Mouse (Mus musculus) embryonic facial prominence, embryonic 15.5 days (tissue): Measurements from ENCODE around the gene Apol7b. TPM values are rescaled to one million over a fixed set of nuclear protein-coding genes. Genes with fewer than 3 reads are reported as not detected.
"Not testable (repeated sequence)": the region's sequence is repeated elsewhere in the genome, so short reads cannot be mapped to it uniquely, and the experiment has no call there.

Experiments used
- ATAC-seq: fragments of 200-750 bp; cut with Nextera tagmentation; 2 replicates; pipeline ENCODE4 v1.8.0; 2017; ENCODE audit warnings: low read depth, moderate TSS enrichment; ENCODE audit not compliant: insufficient number of reproducible peaks, low FRiP score, low TSS enrichment
- H3K27ac ChIP-seq: fragments of 300-500 bp; sonication (generic); replicated peaks from 2 replicates; pipeline ENCODE4 v1.5.1; 2015; ENCODE audit warnings: mild to moderate bottlenecking, inconsistent platforms
- H3K27me3 ChIP-seq: fragments of 300-500 bp; sonication (generic); 2 replicates; pipeline ENCODE4 v1.6.1; 2015; ENCODE audit warnings: inconsistent platforms
- H3K36me3 ChIP-seq: fragments of 300-500 bp; sonication (generic); 2 replicates; pipeline ENCODE4 v1.6.1; 2015; ENCODE audit warnings: mild to moderate bottlenecking, inconsistent platforms
- H3K4me1 ChIP-seq: fragments of 300-500 bp; sonication (generic); 2 replicates; pipeline ENCODE4 v1.6.1; 2015; ENCODE audit warnings: inconsistent platforms
- H3K4me2 ChIP-seq: fragments of 300-500 bp; sonication (generic); replicated peaks from 2 replicates; pipeline ENCODE4 v1.6.1; 2015; ENCODE audit warnings: mild to moderate bottlenecking, inconsistent platforms
- H3K4me3 ChIP-seq: fragments of 300-500 bp; sonication (generic); replicated peaks from 2 replicates; pipeline ENCODE4 v1.5.1; 2015; ENCODE audit warnings: mild to moderate bottlenecking, inconsistent platforms
- H3K9ac ChIP-seq: fragments of 300-500 bp; sonication (generic); 2 replicates; pipeline ENCODE4 v1.6.1; 2015; ENCODE audit warnings: inconsistent platforms
- H3K9me3 ChIP-seq: fragments of 300-500 bp; sonication (generic); replicated peaks from 2 replicates; pipeline ENCODE4 v1.6.1; 2016; ENCODE audit warnings: inconsistent platforms
- WGBS: fragments of 180-500 bp; shearing (Covaris S2); methylation state at CpG from one replicate; pipeline ENCODE4 v1.1.7; 2015; 5-methylcytosine and 5-hydroxymethylcytosine counted together
- polyA plus RNA-seq: library from polyadenylated mRNA; unstranded; fragments of >200 nt; fragmentation: Nextera tagmentation; extraction: Ambion mirVana; gene quantifications from 2 replicates; pipeline ENCODE4 v1.2.1, GENCODE M21; 2015

Apol7b gene
- not detected in 2 replicates for polyA plus RNA-seq

DNA sequence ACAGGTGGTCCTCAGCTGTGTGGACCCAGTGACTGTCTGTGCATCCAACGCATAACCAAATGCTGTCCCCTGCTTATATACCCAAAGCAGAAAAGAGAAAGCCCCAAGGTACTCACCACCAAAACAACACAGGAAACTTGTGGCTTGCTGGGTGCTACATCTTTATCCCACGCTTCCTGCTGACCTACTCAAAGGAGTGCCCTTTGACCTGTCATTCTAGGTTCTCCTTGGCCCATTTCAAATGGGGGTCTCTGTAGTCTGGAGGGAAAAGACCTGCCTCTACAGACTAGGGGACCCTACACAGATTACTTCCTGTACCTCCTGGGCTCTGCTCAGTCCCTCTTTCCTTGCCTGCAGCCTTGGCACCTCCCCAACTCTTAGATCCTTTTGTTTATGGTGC lies at the start of gene Apol7b:
TSS of gene Apol7b (minus strand) at position 101 of the 400 bp plus-strand sequence.
- H3K9me3 ChIP-seq, H3K27ac ChIP-seq, H3K4me3 ChIP-seq, H3K4me1 ChIP-seq, H3K36me3 ChIP-seq, H3K27me3 ChIP-seq, ATAC-seq, H3K4me2 ChIP-seq, H3K9ac ChIP-seq: not testable (repeated sequence)
- 91% methylated on average over 2 of the region's 2 CpGs for WGBS

DNA sequence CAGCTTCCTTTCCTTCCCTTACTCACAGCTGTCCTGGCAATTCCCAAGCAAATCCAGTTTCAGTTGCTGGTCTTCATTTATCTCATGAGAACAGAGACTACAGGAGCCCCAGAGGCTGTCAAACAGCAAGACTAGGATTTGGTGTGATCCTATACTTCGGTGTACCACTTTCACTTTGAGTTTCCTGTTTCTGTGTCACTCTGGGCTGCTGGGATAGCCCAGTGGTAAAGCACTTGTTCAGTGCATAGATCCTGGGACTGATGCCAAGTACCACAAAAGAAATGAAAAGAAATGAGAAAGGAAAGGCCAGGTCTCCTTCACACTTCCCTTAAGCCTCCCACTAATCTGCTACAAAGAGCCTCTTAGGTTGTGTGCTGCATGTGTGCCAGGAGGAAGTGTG lies 47.4 kb upstream of the Apol7b start:
- not testable (repeated sequence) for H3K4me2 ChIP-seq, H3K4me3 ChIP-seq, H3K4me1 ChIP-seq, H3K27ac ChIP-seq, ATAC-seq, H3K27me3 ChIP-seq, H3K36me3 ChIP-seq, H3K9ac ChIP-seq, H3K9me3 ChIP-seq
- 56% methylated on average over 1 of the region's 1 CpGs for WGBS

DNA sequence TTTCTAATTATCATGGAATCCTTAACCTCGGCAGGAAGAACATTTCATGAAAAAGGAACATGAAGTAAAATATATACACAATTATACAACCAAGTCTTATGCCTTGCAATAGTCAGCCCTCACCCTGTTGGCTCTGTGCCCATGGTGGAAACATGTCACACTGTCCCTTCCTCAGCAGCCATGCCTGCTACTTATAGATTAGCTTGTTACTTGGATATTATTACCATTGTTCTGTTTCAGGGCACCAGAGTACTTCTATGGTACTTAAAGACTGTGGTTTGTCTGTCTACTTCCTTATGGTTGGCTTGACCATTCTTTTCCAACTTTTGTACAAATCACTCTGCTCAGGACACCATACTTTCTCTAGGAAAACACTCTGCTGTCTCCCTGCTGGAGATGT lies 45.9 kb upstream of the Apol7b start:
- not testable (repeated sequence) for H3K9me3 ChIP-seq, H3K4me1 ChIP-seq, ATAC-seq, H3K36me3 ChIP-seq, H3K27ac ChIP-seq, H3K9ac ChIP-seq, H3K4me2 ChIP-seq, H3K27me3 ChIP-seq, H3K4me3 ChIP-seq
- no CpG with 5 or more reads among the region's 1 CpGs for WGBS

DNA sequence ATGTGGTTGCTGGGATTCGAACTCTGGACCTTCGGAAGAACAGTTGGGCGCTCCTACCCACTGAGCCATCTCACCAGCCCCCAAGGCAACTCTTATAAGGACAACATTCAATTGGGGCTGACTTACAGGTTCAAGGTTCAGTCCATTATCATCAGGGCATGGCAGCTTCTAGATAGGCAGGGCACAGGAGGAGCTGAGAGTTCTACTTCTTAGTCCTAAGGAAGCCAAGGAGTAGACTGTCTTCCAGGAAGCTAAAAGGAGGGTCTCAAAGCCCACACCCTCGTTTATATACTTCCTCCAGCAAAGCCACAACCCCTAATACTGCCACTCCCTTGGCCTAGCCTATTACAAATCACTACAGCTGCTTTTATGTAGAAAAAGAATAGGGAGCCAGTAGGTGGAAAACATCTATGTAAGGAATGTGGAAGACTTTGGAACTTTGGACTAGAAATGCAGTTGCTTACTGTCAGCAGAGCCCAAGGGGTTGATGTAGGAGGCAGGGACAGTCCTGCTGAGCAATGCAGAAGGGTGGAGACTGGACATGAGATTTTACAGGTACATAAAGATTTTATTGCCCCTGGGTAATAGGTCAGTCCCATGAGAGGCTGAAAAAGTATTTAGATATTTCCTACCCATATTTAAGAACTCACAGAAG lies 35.0 kb upstream of the Apol7b start:
- Histone ChIP-seq H3K4me2 (no peak overlapping the region), H3K9me3 (no peaks in the 10 kb centered on the region), H3K36me3 (no peaks in the 10 kb centered on the region), H3K9ac (no peak overlapping the region), H3K27me3 (no peaks in the 10 kb centered on the region), H3K4me1 (no peaks in the 10 kb centered on the region), H3K4me3 (no peak overlapping the region), H3K27ac (no peak overlapping the region)
- WGBS: 69% methylated on average over 4 of the region's 4 CpGs
- no peak for ATAC-seq

DNA sequence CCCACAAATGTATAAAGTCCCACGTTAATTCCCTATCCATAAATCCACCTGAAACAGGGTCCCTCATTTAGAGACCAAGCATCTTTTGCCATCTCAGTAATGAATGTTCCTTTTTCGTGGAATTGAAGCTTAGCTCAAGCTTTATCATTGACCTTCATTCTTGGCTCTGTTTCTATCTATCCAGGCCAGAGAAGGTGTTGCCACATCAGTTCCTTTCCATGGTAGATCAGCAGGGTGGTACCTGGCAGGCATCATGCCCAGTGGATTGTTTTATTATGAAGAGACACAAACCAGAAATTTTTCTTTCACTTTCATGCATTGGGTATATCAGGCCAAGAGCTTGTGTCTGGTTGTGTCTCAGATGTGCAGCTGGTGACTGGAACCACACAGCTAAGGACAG lies 29.4 kb upstream of the Apol7b start, which contains the start of gene Apol10a:
TSS of gene Apol10a (plus strand) at position 355 of the 400 bp plus-strand sequence.
- H3K36me3 ChIP-seq, H3K27me3 ChIP-seq, H3K4me2 ChIP-seq, H3K4me3 ChIP-seq, H3K4me1 ChIP-seq, H3K9ac ChIP-seq, H3K27ac ChIP-seq, ATAC-seq, H3K9me3 ChIP-seq: not testable (repeated sequence)
- WGBS: 75% methylated on average over 2 of the region's 2 CpGs

DNA sequence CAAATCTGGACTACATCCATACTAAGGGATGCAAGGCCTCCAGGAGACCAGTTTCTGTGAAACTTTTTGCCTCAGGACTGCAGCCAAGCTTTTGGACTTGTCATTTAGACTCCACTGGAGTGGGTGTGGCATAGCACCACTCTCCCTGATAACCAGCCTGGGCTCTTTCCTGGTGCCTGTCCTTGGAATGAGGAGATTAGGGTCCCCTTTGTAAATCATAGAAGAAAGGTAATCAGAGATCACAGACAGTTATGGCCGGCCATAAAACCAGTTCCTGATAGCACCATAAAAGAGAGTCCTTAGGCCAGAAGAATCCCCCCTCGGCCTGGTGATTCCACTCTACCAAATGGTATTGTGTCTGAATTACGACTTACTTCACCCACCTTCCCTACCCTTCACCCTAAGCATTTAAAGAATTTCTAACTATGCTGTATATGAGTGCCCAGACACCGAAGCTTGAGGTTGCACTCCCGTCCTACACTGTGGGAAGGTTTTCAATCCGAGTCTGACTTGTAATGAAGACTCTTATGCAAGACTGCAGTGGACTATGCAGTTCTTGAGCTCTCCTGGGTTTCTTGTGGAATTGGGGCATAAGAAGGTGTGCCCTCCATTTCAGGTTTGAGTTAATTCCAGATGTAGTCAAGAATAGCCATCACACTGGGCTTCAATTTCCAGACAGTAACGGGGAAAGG lies 27.6 kb upstream of the Apol7b start:
- ATAC-seq, H3K4me1 ChIP-seq, H3K4me3 ChIP-seq, H3K9me3 ChIP-seq, H3K27me3 ChIP-seq, H3K9ac ChIP-seq, H3K27ac ChIP-seq, H3K36me3 ChIP-seq, H3K4me2 ChIP-seq: not testable (repeated sequence)
- WGBS: 83% methylated on average over 7 of the region's 7 CpGs

DNA sequence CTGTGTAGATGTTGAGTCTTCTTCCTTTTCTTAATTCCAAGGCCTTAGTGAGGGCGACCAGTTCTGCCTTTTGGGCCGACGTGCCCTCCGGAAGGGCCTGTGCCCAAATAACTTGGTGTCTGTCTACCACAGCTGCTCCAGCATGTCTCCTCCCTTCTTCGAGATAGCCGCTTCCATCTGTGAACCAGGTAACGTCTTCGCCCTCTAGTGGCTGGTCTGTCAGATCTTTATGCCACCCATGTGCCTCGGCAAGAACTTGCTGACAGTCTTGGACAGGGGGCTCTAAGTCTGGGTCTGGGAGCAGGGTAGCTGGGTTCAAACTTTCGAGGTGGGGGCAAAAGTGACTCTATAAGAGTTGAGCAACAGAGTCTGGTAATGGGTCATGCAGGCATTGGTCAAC lies 2.6 kb upstream of the Apol7b start:
- not testable (repeated sequence) for H3K4me1 ChIP-seq, H3K9ac ChIP-seq, H3K36me3 ChIP-seq, H3K4me3 ChIP-seq, H3K4me2 ChIP-seq, ATAC-seq, H3K9me3 ChIP-seq, H3K27ac ChIP-seq, H3K27me3 ChIP-seq
- WGBS: 50% methylated on average over 10 of the region's 10 CpGs

DNA sequence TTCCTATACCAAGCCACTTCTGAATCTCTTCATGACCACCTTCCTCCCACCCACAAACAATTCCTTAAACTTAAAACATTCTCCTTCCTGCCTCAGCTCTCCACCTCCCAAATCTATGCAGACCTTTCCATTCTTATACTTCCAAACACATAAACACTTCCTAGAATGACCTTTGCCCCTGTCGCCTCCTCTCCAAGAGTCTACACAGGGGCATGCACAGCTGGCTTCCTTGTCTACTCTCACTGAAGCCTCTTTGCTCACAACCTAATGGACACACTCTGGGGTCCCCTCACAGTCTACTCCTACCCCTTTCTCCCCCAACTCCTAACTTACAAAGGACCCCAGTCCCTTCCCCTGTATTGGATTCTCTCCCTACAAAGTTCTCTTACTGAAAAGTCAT lies 1.6 kb downstream of the Apol7b start:
- 90% methylated on average over 1 of the region's 1 CpGs for WGBS
- H3K9me3 ChIP-seq, H3K36me3 ChIP-seq, H3K9ac ChIP-seq, H3K4me2 ChIP-seq, H3K4me1 ChIP-seq, H3K4me3 ChIP-seq, H3K27me3 ChIP-seq, H3K27ac ChIP-seq, ATAC-seq: not testable (repeated sequence)

DNA sequence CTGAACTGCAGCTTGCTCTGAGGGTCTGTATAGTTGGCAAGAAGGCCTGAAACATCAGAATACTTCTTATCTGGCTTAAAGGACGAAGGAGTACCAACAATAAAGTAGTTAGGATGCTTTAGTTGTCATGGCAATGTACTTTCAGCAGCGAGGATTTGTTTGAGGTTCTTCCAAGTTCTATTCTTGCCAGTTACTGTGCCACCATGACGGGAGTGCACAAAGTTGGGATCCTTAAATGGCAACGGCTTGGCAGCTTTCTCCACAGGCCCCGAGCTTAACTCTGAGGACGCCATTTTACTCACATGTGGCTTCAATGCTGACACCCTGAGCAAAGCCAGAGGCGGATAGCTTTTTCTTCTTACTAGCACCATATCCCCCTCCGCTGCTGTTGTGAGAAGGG lies 2.5 kb downstream of the Apol7b start:
- ATAC-seq, H3K9ac ChIP-seq, H3K4me2 ChIP-seq, H3K4me1 ChIP-seq, H3K4me3 ChIP-seq, H3K9me3 ChIP-seq, H3K27me3 ChIP-seq, H3K27ac ChIP-seq, H3K36me3 ChIP-seq: not testable (repeated sequence)
- 69% methylated on average over 8 of the region's 8 CpGs for WGBS

DNA sequence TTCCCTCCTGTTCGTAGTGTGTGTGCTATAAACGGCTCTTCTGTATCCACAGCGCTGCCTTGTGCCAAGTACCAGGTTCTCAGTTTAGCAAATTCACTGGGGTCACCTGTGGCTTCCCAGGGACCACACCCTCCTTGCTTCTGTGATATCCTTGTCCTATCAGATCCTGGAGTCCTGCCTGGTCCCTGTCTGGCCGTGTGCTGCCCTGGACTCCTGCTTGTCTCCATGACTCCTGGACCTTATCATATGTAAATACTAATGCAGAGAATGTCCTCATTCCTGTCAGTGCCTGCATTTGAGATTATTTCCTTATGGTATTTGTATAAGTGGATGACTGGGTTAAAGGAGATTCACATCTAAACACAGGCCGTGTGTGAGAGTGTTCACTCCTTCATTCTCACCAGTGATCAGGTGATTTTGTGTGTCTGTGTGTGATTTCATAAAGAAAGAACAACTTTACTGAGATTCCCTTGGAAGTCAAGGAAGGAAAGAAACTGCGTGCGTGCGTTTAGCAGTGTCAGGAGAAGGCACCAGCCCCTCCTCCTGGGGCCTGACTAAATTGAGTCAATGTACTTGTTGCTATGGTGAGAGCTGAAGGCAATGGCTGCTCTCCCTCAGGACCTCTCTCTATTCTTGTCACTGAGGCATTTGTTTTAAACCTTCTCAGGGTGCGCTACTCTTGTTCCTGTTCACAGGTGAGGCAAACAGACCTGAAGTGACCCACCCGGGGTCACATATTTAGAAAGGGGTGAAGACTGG lies 18.4 kb downstream of the Apol7b start:
- not testable (repeated sequence) for H3K4me3 ChIP-seq, H3K9me3 ChIP-seq, H3K36me3 ChIP-seq, H3K27me3 ChIP-seq, H3K27ac ChIP-seq, H3K4me2 ChIP-seq, H3K9ac ChIP-seq, H3K4me1 ChIP-seq, ATAC-seq
- WGBS: 68% methylated on average over 9 of the region's 10 CpGs

DNA sequence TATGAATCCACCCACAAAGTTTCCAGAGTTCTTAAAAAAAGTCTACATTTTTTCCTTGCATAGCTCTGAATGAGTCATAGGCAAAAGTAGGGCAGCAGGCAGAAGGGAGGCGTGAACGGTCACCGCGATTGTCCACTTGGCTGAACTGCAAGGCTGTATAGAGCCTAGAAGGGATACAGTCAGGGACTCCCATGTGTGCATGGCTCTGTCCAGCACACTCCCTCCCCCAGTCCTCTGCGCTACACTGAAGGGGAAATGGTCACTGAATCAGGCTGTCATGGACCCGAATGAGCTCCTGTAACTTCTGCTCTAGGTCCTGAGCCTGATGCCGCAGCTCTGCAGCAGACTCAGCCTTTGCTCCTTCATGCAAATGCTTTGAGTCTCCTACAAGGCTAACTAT lies 24.4 kb downstream of the Apol7b start:
- H3K4me2 ChIP-seq, H3K9me3 ChIP-seq, H3K4me3 ChIP-seq, H3K9ac ChIP-seq, ATAC-seq, H3K36me3 ChIP-seq, H3K27ac ChIP-seq, H3K27me3 ChIP-seq, H3K4me1 ChIP-seq: not testable (repeated sequence)
- WGBS: 80% methylated on average over 3 of the region's 7 CpGs
